Mouse (Mus musculus) kidney, embryonic 14.5 days (tissue): ENCODE data around the gene Rtkn2. TPM values are rescaled to one million over a fixed set of nuclear protein-coding genes. Genes with fewer than 3 reads are reported as not detected.

Experiments used
- ATAC-seq: fragments of 200-750 bp; cut with Nextera tagmentation; 2 replicates; pipeline ENCODE4 v1.8.0; 2017; ENCODE audit warnings: moderate number of reproducible peaks, mild to moderate bottlenecking, moderate TSS enrichment, moderate library complexity; ENCODE audit not compliant: low FRiP score, low TSS enrichment
- H3K27ac ChIP-seq: fragments of 300-500 bp; sonication (generic); 2 replicates; pipeline ENCODE4 v1.5.1; 2014; ENCODE audit warnings: low read depth, mild to moderate bottlenecking, low read length, moderate library complexity, mixed read lengths
- H3K27me3 ChIP-seq: fragments of 300-500 bp; sonication (generic); 2 replicates; pipeline ENCODE4 v1.6.1; 2014; ENCODE audit warnings: mild to moderate bottlenecking, low read length; ENCODE audit not compliant: control insufficient read depth, insufficient read depth
- H3K36me3 ChIP-seq: fragments of 300-500 bp; sonication (generic); 2 replicates; pipeline ENCODE4 v1.6.1; 2014; ENCODE audit warnings: low read length, mixed read lengths; ENCODE audit not compliant: control insufficient read depth, insufficient read depth
- H3K4me1 ChIP-seq: fragments of 300-500 bp; sonication (generic); 2 replicates; pipeline ENCODE4 v1.6.1; 2014; ENCODE audit warnings: low read length, mixed read lengths; ENCODE audit not compliant: control insufficient read depth, insufficient read depth
- H3K4me2 ChIP-seq: fragments of 300-500 bp; sonication (generic); replicated peaks from 2 replicates; pipeline ENCODE4 v1.6.1; 2014; ENCODE audit warnings: low read depth, mild to moderate bottlenecking, low read length
- H3K4me3 ChIP-seq: fragments of 300-500 bp; sonication (generic); 2 replicates; pipeline ENCODE4 v1.5.1; 2014; ENCODE audit warnings: mild to moderate bottlenecking, low read length
- H3K9ac ChIP-seq: fragments of 300-500 bp; sonication (generic); 2 replicates; pipeline ENCODE4 v1.6.1; 2014; ENCODE audit warnings: low read depth, mild to moderate bottlenecking, low read length, moderate library complexity
- H3K9me3 ChIP-seq: fragments of 300-500 bp; sonication (generic); 2 replicates; pipeline ENCODE4 v1.6.1; 2016; ENCODE audit warnings: low read length; ENCODE audit not compliant: control insufficient read depth
- WGBS: fragments of 180-500 bp; shearing (Covaris S2); extraction: QIAGEN DNeasy Blood & Tissue Kit; methylation state at CpG from one replicate; pipeline ENCODE4 v1.1.7; 2014; 5-methylcytosine and 5-hydroxymethylcytosine counted together
- polyA plus RNA-seq: library from polyadenylated mRNA; unstranded; fragments of >200 nt; fragmentation: Nextera tagmentation; extraction: Ambion mirVana; gene quantifications from 2 replicates; pipeline ENCODE4 v1.2.1, GENCODE M21; 2014

Rtkn2 gene
- polyA plus RNA-seq, 1 experiment from 2014 or later: 11.5 TPM

- Histone ChIP-seq H3K36me3 (peaks cover 4% of the 10 kb centered on the region), H3K27me3 (no peaks in the 10 kb centered on the region), H3K4me1 (no peaks in the 10 kb centered on the region), H3K4me3 (no peak overlapping the region), H3K9me3 (no peaks in the 10 kb centered on the region), H3K27ac (no peak overlapping the region), H3K9ac (no peak overlapping the region), H3K4me2 (no peak overlapping the region)
- 35% methylated on average over 6 of the region's 6 CpGs for WGBS
- no peak for ATAC-seq
Measured at GRCm38 (mm10) chr10:68043973-68044372, 64.6 kb downstream of the Rtkn2 start.

GRCm38 (mm10) chr10:68044864-68045263 lies 65.5 kb downstream of the Rtkn2 start:
- Histone ChIP-seq H3K4me2 (no peak overlapping the region), H3K4me1 (no peaks in the 10 kb centered on the region), H3K9ac (no peak overlapping the region), H3K27me3 (no peaks in the 10 kb centered on the region), H3K27ac (no peak overlapping the region), H3K9me3 (no peaks in the 10 kb centered on the region), H3K36me3 (peaks cover 4% of the 10 kb centered on the region), H3K4me3 (no peak overlapping the region)
- ATAC-seq: no peak
- WGBS: 92% methylated on average over 8 of the region's 8 CpGs

GRCm38 (mm10) chr10:68048641-68049305 lies 69.4 kb downstream of the Rtkn2 start:
- no peak for ATAC-seq
- WGBS: 83% methylated on average over 8 of the region's 8 CpGs
- no peak overlapping the region for H3K4me3 ChIP-seq

GRCm38 (mm10) chr10:68050882-68051281 lies 71.5 kb downstream of the Rtkn2 start:
- no peaks in the 10 kb centered on the region for H3K9me3 ChIP-seq
- no peaks in the 10 kb centered on the region for H3K36me3 ChIP-seq
- H3K9ac ChIP-seq: no peak overlapping the region
- H3K4me2 ChIP-seq: no peak overlapping the region
- no peak for ATAC-seq
- H3K27me3 ChIP-seq: no peaks in the 10 kb centered on the region
- no peak overlapping the region for H3K4me3 ChIP-seq
- no peak overlapping the region for H3K27ac ChIP-seq
- 90% methylated on average over 13 of the region's 13 CpGs for WGBS
- no peaks in the 10 kb centered on the region for H3K4me1 ChIP-seq

More at GRCm38 (mm10) chr10:68048641-68049305, 69.4 kb downstream of the Rtkn2 start:
- Histone ChIP-seq H3K36me3 (no peaks in the 10 kb centered on the region), H3K4me1 (no peaks in the 10 kb centered on the region), H3K27ac (no peak overlapping the region), H3K27me3 (no peaks in the 10 kb centered on the region), H3K4me2 (no peak overlapping the region), H3K9ac (no peak overlapping the region), H3K9me3 (no peaks in the 10 kb centered on the region)

- no peak for ATAC-seq
- H3K27ac ChIP-seq: no peak overlapping the region
- H3K27me3 ChIP-seq: no peaks in the 10 kb centered on the region
- no peak overlapping the region for H3K4me3 ChIP-seq
- no peaks in the 10 kb centered on the region for H3K4me1 ChIP-seq
- H3K9ac ChIP-seq: no peak overlapping the region
- 90% methylated on average over 14 of the region's 14 CpGs for WGBS
- H3K36me3 ChIP-seq: no peaks in the 10 kb centered on the region
- H3K4me2 ChIP-seq: no peak overlapping the region
- no peaks in the 10 kb centered on the region for H3K9me3 ChIP-seq
Measured at GRCm38 (mm10) chr10:68051316-68051933, 72.1 kb downstream of the Rtkn2 start.

- Histone ChIP-seq H3K36me3 (no peaks in the 10 kb centered on the region), H3K4me2 (no peak overlapping the region), H3K27ac (no peak overlapping the region), H3K4me1 (no peaks in the 10 kb centered on the region), H3K27me3 (no peaks in the 10 kb centered on the region), H3K4me3 (no peak overlapping the region), H3K9ac (no peak overlapping the region), H3K9me3 (no peaks in the 10 kb centered on the region)
- WGBS: 90% methylated on average over 8 of the region's 8 CpGs
- no peak for ATAC-seq
Measured at GRCm38 (mm10) chr10:68052307-68052706, 72.9 kb downstream of the Rtkn2 start.

- no peaks in the 10 kb centered on the region for H3K36me3 ChIP-seq
- no peak overlapping the region for H3K4me3 ChIP-seq
- no peak overlapping the region for H3K27ac ChIP-seq
- H3K9ac ChIP-seq: no peak overlapping the region
- WGBS: 80% methylated on average over 5 of the region's 5 CpGs
- no peaks in the 10 kb centered on the region for H3K27me3 ChIP-seq
- H3K4me2 ChIP-seq: no peak overlapping the region
- H3K4me1 ChIP-seq: no peaks in the 10 kb centered on the region
- no peak for ATAC-seq
- no peaks in the 10 kb centered on the region for H3K9me3 ChIP-seq
Measured at GRCm38 (mm10) chr10:68054131-68054530, 74.8 kb downstream of the Rtkn2 start.

- 87% methylated on average over 6 of the region's 6 CpGs for WGBS
- H3K9ac ChIP-seq: no peak overlapping the region
- H3K4me1 ChIP-seq: no peaks in the 10 kb centered on the region
- ATAC-seq: no peak
- H3K27me3 ChIP-seq: no peaks in the 10 kb centered on the region
- no peak overlapping the region for H3K27ac ChIP-seq
- H3K9me3 ChIP-seq: no peaks in the 10 kb centered on the region
- no peak overlapping the region for H3K4me2 ChIP-seq
- H3K4me3 ChIP-seq: no peak overlapping the region
- H3K36me3 ChIP-seq: no peaks in the 10 kb centered on the region
Measured at GRCm38 (mm10) chr10:68054706-68055105, 75.3 kb downstream of the Rtkn2 start.

GRCm38 (mm10) chr10:68057841-68058240 lies 78.5 kb downstream of the Rtkn2 start:
- no peak overlapping the region for H3K9ac ChIP-seq
- no peaks in the 10 kb centered on the region for H3K27me3 ChIP-seq
- H3K4me1 ChIP-seq: no peaks in the 10 kb centered on the region; the same call in 1 of the 2 replicates
- ATAC-seq: no peak
- H3K36me3 ChIP-seq: no peaks in the 10 kb centered on the region
- whole genome bisulfite sequencing: 92% methylated on average over 3 of the region's 3 CpGs
- no peak overlapping the region for H3K4me2 ChIP-seq
- no peak overlapping the region for H3K27ac ChIP-seq
- no peaks in the 10 kb centered on the region for H3K9me3 ChIP-seq
- no peak overlapping the region for H3K4me3 ChIP-seq
